Mouse (Mus musculus) C2C12 (cell line): ENCODE measurements around the gene Wnt11. TPM values are rescaled to one million over a fixed set of nuclear protein-coding genes. Genes with fewer than 3 reads are reported as not detected.
A peak's percentile ranks its signal among the peaks of the same experiment; 100 is the strongest.

Source experiments
- H3K27me3 ChIP-seq: one replicate; pipeline ENCODE4 v1.6.1; 2011; ENCODE audit not compliant: control insufficient read depth, insufficient read depth, insufficient read length
- H3K36me3 ChIP-seq: one replicate; pipeline ENCODE4 v1.6.1; 2011; ENCODE audit not compliant: control insufficient read depth, insufficient read depth
- H3K4me3 ChIP-seq: one replicate; pipeline ENCODE4 v1.5.1; 2011; ENCODE audit warnings: mild to moderate bottlenecking, control low read depth; ENCODE audit not compliant: poor library complexity, insufficient read depth, severe bottlenecking
- H3K79me2 ChIP-seq: one replicate; pipeline ENCODE4 v1.6.1; 2011; ENCODE audit not compliant: control insufficient read depth, insufficient read depth
- H3K79me3 ChIP-seq: one replicate; pipeline ENCODE4 v1.6.1; 2011; ENCODE audit warnings: low read depth, control low read depth
- H3ac ChIP-seq: one replicate; pipeline ENCODE3; 2011; ENCODE audit warnings: low read depth; ENCODE audit not compliant: control insufficient read depth, insufficient read length
- CEBPB ChIP-seq: IDR thresholded peaks from one replicate; pipeline ENCODE4 v1.6.1; 2011; ENCODE audit warnings: low read depth, mild to moderate bottlenecking, control low read depth, moderate library complexity
- CTCF ChIP-seq: IDR thresholded peaks from one replicate; pipeline ENCODE4 v1.5.1; 2011; ENCODE audit not compliant: control insufficient read depth, insufficient read depth, insufficient read length
- FOSL1 ChIP-seq: IDR thresholded peaks from one replicate; pipeline ENCODE4 v1.8.0; 2011; ENCODE audit warnings: mild to moderate bottlenecking, low read length; ENCODE audit not compliant: poor library complexity, insufficient read depth, severe bottlenecking
- MAX ChIP-seq: IDR thresholded peaks from one replicate; pipeline ENCODE4 v1.6.1; 2011; ENCODE audit warnings: mild to moderate bottlenecking, control low read depth
- MYOD1 ChIP-seq: IDR thresholded peaks from one replicate; pipeline ENCODE4 v1.6.1; 2011; ENCODE audit warnings: low read depth; ENCODE audit not compliant: control insufficient read depth, insufficient read length
- MYOG ChIP-seq: IDR thresholded peaks from one replicate; pipeline ENCODE4 v1.6.1; 2011; ENCODE audit not compliant: control insufficient read depth, insufficient read length; ENCODE audit errors: extremely low read depth
- USF1 ChIP-seq: IDR thresholded peaks from one replicate; pipeline ENCODE4 v1.6.1; 2011; ENCODE audit warnings: low read depth, mild to moderate bottlenecking, control low read depth, moderate library complexity
- polyA plus RNA-seq: library from polyadenylated mRNA; unstranded; fragments of >200 nt; fragmentation: generic; extraction: Trizol; gene quantifications from one replicate; pipeline ENCODE4 v1.2.1, GENCODE M21; 2012; ENCODE audit warnings: missing spikeins

Gene Wnt11
- polyA plus RNA-seq, 1 experiment: 0.44 TPM

- Histone ChIP-seq H3K27me3 (no peaks in the 10 kb centered on the region), H3ac (no peak overlapping the region), H3K4me3 (no peak overlapping the region)
These were observed 29.8 kb upstream of the Wnt11 start for GRCm38 (mm10) chr7:98804841-98805772.

GRCm38 (mm10) chr7:98806961-98807360, 28.0 kb upstream of the Wnt11 start:
- Histone ChIP-seq H3K27me3 (no peaks in the 10 kb centered on the region), H3K79me2 (no peaks in the 10 kb centered on the region), H3ac (no peak overlapping the region), H3K4me3 (no peak overlapping the region), H3K36me3 (no peaks in the 10 kb centered on the region), H3K79me3 (no peaks in the 10 kb centered on the region)
- no peak for TF ChIP-seq MYOG
- no peak for TF ChIP-seq MAX
- TF ChIP-seq CTCF: no peak
- no peak for TF ChIP-seq FOSL1
- TF ChIP-seq MYOD1: no peak
- no peak for TF ChIP-seq CEBPB
- TF ChIP-seq USF1: no peak

More at GRCm38 (mm10) chr7:98804841-98805772, 29.8 kb upstream of the Wnt11 start:
- H3K79me2 ChIP-seq: no peaks in the 10 kb centered on the region
- H3K36me3 ChIP-seq: no peaks in the 10 kb centered on the region
- no peaks in the 10 kb centered on the region for H3K79me3 ChIP-seq
- peak; percentile 45 for TF ChIP-seq USF1
- no peak for TF ChIP-seq FOSL1

- H3ac ChIP-seq: no peak overlapping the region
- H3K4me3 ChIP-seq: no peak overlapping the region
- no peaks in the 10 kb centered on the region for H3K27me3 ChIP-seq
- no peaks in the 10 kb centered on the region for H3K79me3 ChIP-seq
- no peaks in the 10 kb centered on the region for H3K79me2 ChIP-seq
- no peaks in the 10 kb centered on the region for H3K36me3 ChIP-seq
- TF ChIP-seq MAX: no peak
- no peak for TF ChIP-seq MYOG
- no peak for TF ChIP-seq USF1
These were observed 25.5 kb upstream of the Wnt11 start for GRCm38 (mm10) chr7:98809372-98809771.

GRCm38 (mm10) chr7:98810619-98811018, 24.3 kb upstream of the Wnt11 start:
- H3K36me3 ChIP-seq: no peaks in the 10 kb centered on the region
- H3K4me3 ChIP-seq: no peak overlapping the region
- H3K79me3 ChIP-seq: no peaks in the 10 kb centered on the region
- no peaks in the 10 kb centered on the region for H3K27me3 ChIP-seq
- H3ac ChIP-seq: no peak overlapping the region
- TF ChIP-seq MYOD1 (no peak), CEBPB (no peak), FOSL1 (no peak), MYOG (no peak), USF1 (no peak), MAX (no peak), CTCF (no peak)
- H3K79me2 ChIP-seq: no peaks in the 10 kb centered on the region

- TF ChIP-seq USF1: no peak
- TF ChIP-seq FOSL1: no peak
- no peak for TF ChIP-seq MAX
- no peak for TF ChIP-seq MYOD1
- no peaks in the 10 kb centered on the region for H3K79me3 ChIP-seq
- no peaks in the 10 kb centered on the region for H3K27me3 ChIP-seq
- H3ac ChIP-seq: no peak overlapping the region
- H3K36me3 ChIP-seq: no peaks in the 10 kb centered on the region
- no peak overlapping the region for H3K4me3 ChIP-seq
- no peaks in the 10 kb centered on the region for H3K79me2 ChIP-seq
These were observed 14.4 kb upstream of the Wnt11 start for GRCm38 (mm10) chr7:98820501-98820900.

GRCm38 (mm10) chr7:98822881-98823280, 12.0 kb upstream of the Wnt11 start:
- Histone ChIP-seq H3K79me2 (no peaks in the 10 kb centered on the region), H3K4me3 (no peak overlapping the region), H3K36me3 (no peaks in the 10 kb centered on the region), H3ac (no peak overlapping the region), H3K27me3 (no peaks in the 10 kb centered on the region), H3K79me3 (no peaks in the 10 kb centered on the region)
- TF ChIP-seq MYOG (no peak), MYOD1 (no peak), FOSL1 (no peak), CEBPB (no peak), MAX (no peak), USF1 (no peak), CTCF (no peak)
